Mouse (Mus musculus): ENCODE measurements around the gene Trim47. TPM values are rescaled to one million over a fixed set of nuclear protein-coding genes. Genes with fewer than 3 reads are reported as not detected.

The Trim47 gene
- polyA plus RNA-seq, 1 experiment from 2014 or later, result 2.7 TPM

- Histone ChIP-seq H3K4me1 (ENCODE audit: control insufficient read depth, insufficient read depth, low read length) (no peaks in the 10 kb centered on the region), H3K9me3 (ENCODE audit: control insufficient read depth, low read length) (no peaks in the 10 kb centered on the region), H3K4me3 (ENCODE audit: low read depth, low read length) (no peak overlapping the region), H3K36me3 (ENCODE audit: control insufficient read depth, insufficient read depth, low read length) (peaks cover 4% of the 10 kb centered on the region), H3K27me3 (ENCODE audit: control insufficient read depth, insufficient read depth, low read length) (no peaks in the 10 kb centered on the region), H3K9ac (ENCODE audit: low read length) (no peak overlapping the region), H3K27ac (ENCODE audit: low read depth, low read length) (no peak overlapping the region), H3K4me2 (no peak overlapping the region)
- DNase-seq (ENCODE audit: low spot score, missing footprints) (no peak), ATAC-seq (ENCODE audit: low FRiP score) (no peak)
- 64% methylated on average over 23 of the region's 23 CpGs for WGBS
Measured at GRCm38 (mm10) chr11:116064187-116064867, 62.7 kb downstream of the Trim47 start.

DNA sequence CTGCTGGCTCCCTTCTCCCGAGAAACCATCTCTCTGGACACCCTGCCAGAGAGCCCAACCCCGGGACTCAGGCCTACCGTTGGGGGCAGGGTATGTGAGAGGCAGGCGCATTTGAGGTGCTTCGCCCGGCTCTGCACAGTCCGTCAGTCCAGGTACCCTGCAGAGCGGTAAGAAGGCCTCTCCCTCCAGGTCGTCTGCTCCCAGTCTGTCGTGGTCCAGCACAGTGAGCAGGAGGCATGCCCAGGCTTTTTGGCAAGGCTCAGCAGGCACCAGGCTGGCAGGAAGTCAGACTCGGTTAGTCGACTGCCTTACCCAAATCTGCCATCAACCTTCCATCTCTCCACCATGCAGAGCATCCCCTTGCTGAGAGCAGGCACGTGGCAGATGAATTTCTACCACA, 63.4 kb downstream of the Trim47 start:
- Histone ChIP-seq H3K27me3 (ENCODE audit: control insufficient read depth, insufficient read depth, low read length) (no peaks in the 10 kb centered on the region), H3K9ac (ENCODE audit: low read length) (no peak overlapping the region), H3K27ac (ENCODE audit: low read depth, low read length) (no peak overlapping the region), H3K4me1 (ENCODE audit: control insufficient read depth, insufficient read depth, low read length) (no peaks in the 10 kb centered on the region), H3K4me2 (no peak overlapping the region), H3K9me3 (ENCODE audit: control insufficient read depth, low read length) (no peaks in the 10 kb centered on the region), H3K4me3 (ENCODE audit: low read depth, low read length) (no peak overlapping the region), H3K36me3 (ENCODE audit: control insufficient read depth, insufficient read depth, low read length) (peaks cover 11% of the 10 kb centered on the region)
- no peak for DNase-seq (ENCODE audit: low spot score, missing footprints)
- WGBS, result 71% methylated on average over 13 of the region's 13 CpGs
- no peak for ATAC-seq (ENCODE audit: low FRiP score)

GRCm38 (mm10) chr11:116062521-116062920, 64.5 kb downstream of the Trim47 start:
- H3K36me3 ChIP-seq (ENCODE audit: control insufficient read depth, insufficient read depth, low read length), result peaks cover 20% of the 10 kb centered on the region
- H3K4me2 ChIP-seq, result no peak overlapping the region
- H3K4me3 ChIP-seq (ENCODE audit: low read depth, low read length), result no peak overlapping the region
- no peak overlapping the region for H3K27ac ChIP-seq (ENCODE audit: low read depth, low read length)
- DNase-seq (ENCODE audit: low spot score, missing footprints) (no peak), ATAC-seq (ENCODE audit: low FRiP score) (no peak)
- WGBS, result 62% methylated on average over 8 of the region's 8 CpGs
- no peaks in the 10 kb centered on the region for H3K9me3 ChIP-seq (ENCODE audit: control insufficient read depth, low read length)
- H3K9ac ChIP-seq (ENCODE audit: low read length), result no peak overlapping the region
- no peaks in the 10 kb centered on the region for H3K4me1 ChIP-seq (ENCODE audit: control insufficient read depth, insufficient read depth, low read length)
- H3K27me3 ChIP-seq (ENCODE audit: control insufficient read depth, insufficient read depth, low read length), result no peaks in the 10 kb centered on the region

GRCm38 (mm10) chr11:116061641-116062415, 65.2 kb downstream of the Trim47 start:
- H3K27me3 ChIP-seq (ENCODE audit: control insufficient read depth, insufficient read depth, low read length), result no peaks in the 10 kb centered on the region
- H3K36me3 ChIP-seq (ENCODE audit: control insufficient read depth, insufficient read depth, low read length), result peaks cover 25% of the 10 kb centered on the region
- 89% methylated on average over 13 of the region's 13 CpGs for WGBS
- H3K4me2 ChIP-seq, result no peak overlapping the region
- DNase-seq (ENCODE audit: low spot score, missing footprints) (no peak), ATAC-seq (ENCODE audit: low FRiP score) (no peak)
- H3K27ac ChIP-seq (ENCODE audit: low read depth, low read length), result no peak overlapping the region
- H3K4me1 ChIP-seq (ENCODE audit: control insufficient read depth, insufficient read depth, low read length), result no peaks in the 10 kb centered on the region
- H3K9me3 ChIP-seq (ENCODE audit: control insufficient read depth, low read length), result no peaks in the 10 kb centered on the region
- H3K4me3 ChIP-seq (ENCODE audit: low read depth, low read length), result no peak overlapping the region
- H3K9ac ChIP-seq (ENCODE audit: low read length), result no peak overlapping the region

GRCm38 (mm10) chr11:116060596-116060995, 66.4 kb downstream of the Trim47 start:
- Histone ChIP-seq H3K9ac (ENCODE audit: low read length) (no peak overlapping the region), H3K4me2 (no peak overlapping the region), H3K36me3 (ENCODE audit: control insufficient read depth, insufficient read depth, low read length) (peaks cover 30% of the 10 kb centered on the region), H3K27ac (ENCODE audit: low read depth, low read length) (no peak overlapping the region), H3K27me3 (ENCODE audit: control insufficient read depth, insufficient read depth, low read length) (no peaks in the 10 kb centered on the region), H3K4me3 (ENCODE audit: low read depth, low read length) (no peak overlapping the region), H3K4me1 (ENCODE audit: control insufficient read depth, insufficient read depth, low read length) (no peaks in the 10 kb centered on the region), H3K9me3 (ENCODE audit: control insufficient read depth, low read length) (no peaks in the 10 kb centered on the region)
- ATAC-seq (ENCODE audit: low FRiP score), result no peak
- WGBS, result 94% methylated on average over 9 of the region's 9 CpGs
- no peak for DNase-seq (ENCODE audit: low spot score, missing footprints)

- WGBS, result 97% methylated on average over 11 of the region's 11 CpGs
- DNase-seq (ENCODE audit: low spot score, missing footprints), result no peak
- Histone ChIP-seq H3K4me1 (ENCODE audit: control insufficient read depth, insufficient read depth, low read length) (no peaks in the 10 kb centered on the region), H3K27ac (ENCODE audit: low read depth, low read length) (no peak overlapping the region), H3K9ac (ENCODE audit: low read length) (no peak overlapping the region), H3K27me3 (ENCODE audit: control insufficient read depth, insufficient read depth, low read length) (no peaks in the 10 kb centered on the region), H3K4me2 (no peak overlapping the region), H3K9me3 (ENCODE audit: control insufficient read depth, low read length) (no peaks in the 10 kb centered on the region), H3K4me3 (ENCODE audit: low read depth, low read length) (no peak overlapping the region), H3K36me3 (ENCODE audit: control insufficient read depth, insufficient read depth, low read length) (peaks cover 34% of the 10 kb centered on the region)
- ATAC-seq (ENCODE audit: low FRiP score), result no peak
Measured at GRCm38 (mm10) chr11:116059691-116060025, 67.4 kb downstream of the Trim47 start.

GRCm38 (mm10) chr11:116058868-116059690, 67.9 kb downstream of the Trim47 start:
- Histone ChIP-seq H3K4me3 (ENCODE audit: low read depth, low read length) (no peak overlapping the region), H3K27me3 (ENCODE audit: control insufficient read depth, insufficient read depth, low read length) (no peaks in the 10 kb centered on the region), H3K27ac (ENCODE audit: low read depth, low read length) (no peak overlapping the region), H3K4me1 (ENCODE audit: control insufficient read depth, insufficient read depth, low read length) (no peaks in the 10 kb centered on the region), H3K36me3 (ENCODE audit: control insufficient read depth, insufficient read depth, low read length) (peaks cover 38% of the 10 kb centered on the region), H3K9ac (ENCODE audit: low read length) (no peak overlapping the region), H3K9me3 (ENCODE audit: control insufficient read depth, low read length) (no peaks in the 10 kb centered on the region), H3K4me2 (no peak overlapping the region)
- ATAC-seq (ENCODE audit: low FRiP score), result no peak
- DNase-seq (ENCODE audit: low spot score, missing footprints), result no peak
- WGBS, result 92% methylated on average over 17 of the region's 17 CpGs

- Histone ChIP-seq H3K9ac (ENCODE audit: low read length) (no peak overlapping the region), H3K27me3 (ENCODE audit: control insufficient read depth, insufficient read depth, low read length) (no peaks in the 10 kb centered on the region), H3K27ac (ENCODE audit: low read depth, low read length) (no peak overlapping the region), H3K4me1 (ENCODE audit: control insufficient read depth, insufficient read depth, low read length) (no peaks in the 10 kb centered on the region), H3K4me2 (no peak overlapping the region), H3K4me3 (ENCODE audit: low read depth, low read length) (no peak overlapping the region), H3K9me3 (ENCODE audit: control insufficient read depth, low read length) (no peaks in the 10 kb centered on the region), H3K36me3 (ENCODE audit: control insufficient read depth, insufficient read depth, low read length) (peaks cover 44% of the 10 kb centered on the region)
- DNase-seq (ENCODE audit: low spot score, missing footprints) (no peak), ATAC-seq (ENCODE audit: low FRiP score) (no peak)
- WGBS, result 89% methylated on average over 12 of the region's 12 CpGs
Measured at GRCm38 (mm10) chr11:116058022-116058614, 68.9 kb downstream of the Trim47 start.
